Mouse (Mus musculus) midbrain, embryonic 11.5 days (tissue): ENCODE results near the gene Cdh26. TPM values are rescaled to one million over a fixed set of nuclear protein-coding genes. Genes with fewer than 3 reads are reported as not detected.

ENCODE experiments used
- ATAC-seq: fragments of 200-750 bp; cut with Nextera tagmentation; 2 replicates; pipeline ENCODE4 v1.8.0; 2017; ENCODE audit warnings: moderate TSS enrichment, moderate library complexity; ENCODE audit not compliant: low FRiP score
- DNase-seq: peaks from one replicate; pipeline ENCODE4 v3.0.0; 2015; ENCODE audit warnings: low spot score; ENCODE audit errors: missing footprints
- H3K27ac ChIP-seq: fragments of 300-500 bp; sonication (generic); 2 replicates; pipeline ENCODE4 v1.5.1; 2014; ENCODE audit warnings: low read depth, low read length
- H3K27me3 ChIP-seq: fragments of 300-500 bp; sonication (generic); 2 replicates; pipeline ENCODE4 v1.6.1; 2014; ENCODE audit warnings: mild to moderate bottlenecking, low read length, moderate library complexity, mixed read lengths; ENCODE audit not compliant: control insufficient read depth, insufficient read depth
- H3K36me3 ChIP-seq: fragments of 300-500 bp; sonication (generic); 2 replicates; pipeline ENCODE4 v1.6.1; 2014; ENCODE audit warnings: mild to moderate bottlenecking, low read length, moderate library complexity, mixed read lengths; ENCODE audit not compliant: control insufficient read depth, insufficient read depth
- H3K4me1 ChIP-seq: fragments of 300-500 bp; sonication (generic); 2 replicates; pipeline ENCODE4 v1.6.1; 2014; ENCODE audit warnings: low read length; ENCODE audit not compliant: control insufficient read depth, insufficient read depth
- H3K4me2 ChIP-seq: fragments of 300-500 bp; sonication (generic); 2 replicates; pipeline ENCODE4 v1.6.1; 2014; ENCODE audit warnings: mild to moderate bottlenecking, moderate library complexity
- H3K4me3 ChIP-seq: fragments of 300-500 bp; sonication (generic); 2 replicates; pipeline ENCODE4 v1.5.1; 2014; ENCODE audit warnings: low read depth, low read length
- H3K9ac ChIP-seq: fragments of 300-500 bp; sonication (generic); 2 replicates; pipeline ENCODE4 v1.6.1; 2014; ENCODE audit warnings: low read length
- H3K9me3 ChIP-seq: fragments of 300-500 bp; sonication (generic); 2 replicates; pipeline ENCODE4 v1.6.1; 2016; ENCODE audit warnings: low read length; ENCODE audit not compliant: control insufficient read depth
- WGBS: fragments of 180-500 bp; shearing (Covaris S2); extraction: QIAGEN DNeasy Blood & Tissue Kit; methylation state at CpG from one replicate; pipeline ENCODE4 v1.1.7; 2014; 5-methylcytosine and 5-hydroxymethylcytosine counted together
- polyA plus RNA-seq: library from polyadenylated mRNA; unstranded; fragments of >200 nt; fragmentation: Nextera tagmentation; extraction: Ambion mirVana; gene quantifications from 2 replicates; pipeline ENCODE4 v1.2.1, GENCODE M21; 2014

Cdh26 gene
- polyA plus RNA-seq, 1 experiment from 2014 or later: 0.14 TPM

GRCm38 (mm10) chr2:178457414-178457813, 27.1 kb downstream of the Cdh26 start:
- DNase-seq: no peak
- H3K36me3 ChIP-seq: no peaks in the 10 kb centered on the region
- no peaks in the 10 kb centered on the region for H3K27me3 ChIP-seq
- no peak overlapping the region for H3K27ac ChIP-seq
- H3K4me1 ChIP-seq: no peaks in the 10 kb centered on the region
- ATAC-seq: no peak
- no peak overlapping the region for H3K4me2 ChIP-seq
- 90% methylated on average over 6 of the region's 6 CpGs for WGBS
- no peaks in the 10 kb centered on the region for H3K9me3 ChIP-seq
- H3K9ac ChIP-seq: no peak overlapping the region
- H3K4me3 ChIP-seq: no peak overlapping the region

- 76% methylated on average over 5 of the region's 5 CpGs for WGBS
- Histone ChIP-seq H3K9ac (no peak overlapping the region), H3K9me3 (no peaks in the 10 kb centered on the region), H3K4me3 (no peak overlapping the region), H3K27ac (no peak overlapping the region), H3K4me2 (no peak overlapping the region), H3K36me3 (no peaks in the 10 kb centered on the region), H3K27me3 (no peaks in the 10 kb centered on the region), H3K4me1 (no peaks in the 10 kb centered on the region)
- ATAC-seq (no peak), DNase-seq (no peak)
Observed at GRCm38 (mm10) chr2:178460353-178460752, 30.0 kb downstream of the Cdh26 start.

- Histone ChIP-seq H3K27me3 (no peaks in the 10 kb centered on the region), H3K36me3 (no peaks in the 10 kb centered on the region), H3K9me3 (no peaks in the 10 kb centered on the region), H3K9ac (no peak overlapping the region), H3K4me3 (no peak overlapping the region), H3K27ac (no peak overlapping the region), H3K4me1 (no peaks in the 10 kb centered on the region), H3K4me2 (no peak overlapping the region)
- no peak for DNase-seq
- WGBS: 83% methylated on average over 17 of the region's 17 CpGs
- ATAC-seq: no peak
Observed at GRCm38 (mm10) chr2:178471546-178472480, 41.5 kb downstream of the Cdh26 start.

DNA sequence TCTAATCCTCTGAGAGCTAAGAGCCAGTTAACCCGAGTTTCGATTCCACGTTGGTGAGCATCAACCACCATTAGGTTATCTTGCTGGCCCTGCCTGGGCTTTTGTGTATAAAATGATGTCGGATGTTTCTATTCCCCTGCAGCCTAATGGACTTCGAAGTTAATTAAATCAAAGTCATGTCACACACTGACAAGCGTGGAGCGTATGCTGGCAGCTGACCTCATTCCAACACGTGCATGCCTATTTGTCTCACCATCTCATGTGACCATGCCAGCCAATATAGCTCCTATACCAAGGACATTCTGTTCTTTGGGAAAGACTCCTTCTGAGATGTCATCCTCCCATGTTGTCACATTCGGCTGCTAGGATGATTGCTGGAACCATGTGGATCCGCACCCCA, 43.6 kb downstream of the Cdh26 start:
- no peaks in the 10 kb centered on the region for H3K9me3 ChIP-seq
- no peaks in the 10 kb centered on the region for H3K27me3 ChIP-seq
- no peak overlapping the region for H3K4me3 ChIP-seq
- H3K27ac ChIP-seq: no peak overlapping the region
- WGBS: 80% methylated on average over 10 of the region's 10 CpGs
- H3K4me2 ChIP-seq: no peak overlapping the region
- H3K36me3 ChIP-seq: no peaks in the 10 kb centered on the region
- no peak for DNase-seq
- no peaks in the 10 kb centered on the region for H3K4me1 ChIP-seq
- no peak for ATAC-seq
- H3K9ac ChIP-seq: no peak overlapping the region

- H3K36me3 ChIP-seq: no peaks in the 10 kb centered on the region
- H3K4me3 ChIP-seq: no peak overlapping the region
- no peak overlapping the region for H3K9ac ChIP-seq
- no peak overlapping the region for H3K4me2 ChIP-seq
- no peaks in the 10 kb centered on the region for H3K4me1 ChIP-seq
- H3K9me3 ChIP-seq: no peaks in the 10 kb centered on the region
- H3K27me3 ChIP-seq: no peaks in the 10 kb centered on the region
- ATAC-seq: no peak
- no peak overlapping the region for H3K27ac ChIP-seq
- no peak for DNase-seq
- WGBS: 73% methylated on average over 2 of the region's 2 CpGs
Observed at GRCm38 (mm10) chr2:178477228-178477627, 46.9 kb downstream of the Cdh26 start.

- no peaks in the 10 kb centered on the region for H3K27me3 ChIP-seq
- H3K9ac ChIP-seq: no peak overlapping the region
- no peaks in the 10 kb centered on the region for H3K36me3 ChIP-seq
- whole genome bisulfite sequencing: 93% methylated on average over 2 of the region's 2 CpGs
- H3K27ac ChIP-seq: no peak overlapping the region
- DNase-seq (no peak), ATAC-seq (no peak)
- H3K4me3 ChIP-seq: no peak overlapping the region
- no peak overlapping the region for H3K4me2 ChIP-seq
- no peaks in the 10 kb centered on the region for H3K4me1 ChIP-seq
- H3K9me3 ChIP-seq: no peaks in the 10 kb centered on the region
Observed at GRCm38 (mm10) chr2:178479011-178479410, 48.7 kb downstream of the Cdh26 start.

DNA sequence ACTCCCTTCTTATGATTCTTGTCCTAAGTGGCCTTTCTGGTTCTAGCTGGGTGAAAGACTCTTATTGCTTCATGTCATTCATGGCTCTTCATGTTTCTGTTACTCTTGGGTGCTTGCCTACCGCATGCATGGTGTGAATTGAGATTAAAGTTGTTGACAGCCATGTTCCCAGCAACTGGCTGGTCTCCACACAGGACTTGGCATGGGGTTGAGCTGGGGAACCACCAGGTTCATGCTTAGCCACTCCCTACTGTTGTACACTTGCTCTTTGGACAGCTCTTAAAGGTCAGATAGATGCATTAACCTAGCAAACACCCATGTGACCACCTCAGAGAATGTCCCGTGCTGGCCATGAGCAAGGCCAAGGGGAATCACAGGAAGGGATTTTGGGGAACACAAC, 50.6 kb downstream of the Cdh26 start:
- Histone ChIP-seq H3K36me3 (no peaks in the 10 kb centered on the region), H3K4me3 (no peak overlapping the region), H3K27me3 (no peaks in the 10 kb centered on the region), H3K4me2 (no peak overlapping the region), H3K4me1 (no peaks in the 10 kb centered on the region), H3K27ac (no peak overlapping the region), H3K9ac (no peak overlapping the region), H3K9me3 (no peaks in the 10 kb centered on the region)
- DNase-seq: no peak
- ATAC-seq: no peak
- 85% methylated on average over 2 of the region's 2 CpGs for WGBS

GRCm38 (mm10) chr2:178483462-178483861, 53.1 kb downstream of the Cdh26 start:
- Histone ChIP-seq H3K27me3 (no peaks in the 10 kb centered on the region), H3K4me3 (no peak overlapping the region), H3K9me3 (no peaks in the 10 kb centered on the region; the same call in 1 of the 2 replicates), H3K4me2 (no peak overlapping the region), H3K27ac (no peak overlapping the region), H3K9ac (no peak overlapping the region), H3K36me3 (no peaks in the 10 kb centered on the region), H3K4me1 (no peaks in the 10 kb centered on the region)
- DNase-seq: no peak
- 52% methylated on average over 10 of the region's 10 CpGs for WGBS
- ATAC-seq: no peak

- no peak overlapping the region for H3K4me2 ChIP-seq
- WGBS: 89% methylated on average over 4 of the region's 4 CpGs
- DNase-seq: no peak
- no peak overlapping the region for H3K27ac ChIP-seq
- H3K9me3 ChIP-seq: no peaks in the 10 kb centered on the region; the same call in 1 of the 2 replicates
- no peak for ATAC-seq
- no peaks in the 10 kb centered on the region for H3K27me3 ChIP-seq
- no peak overlapping the region for H3K9ac ChIP-seq
- H3K4me1 ChIP-seq: no peaks in the 10 kb centered on the region
- H3K36me3 ChIP-seq: no peaks in the 10 kb centered on the region
- no peak overlapping the region for H3K4me3 ChIP-seq
Observed at GRCm38 (mm10) chr2:178488276-178488675, 57.9 kb downstream of the Cdh26 start.
